Mouse (Mus musculus): ENCODE measurements around the gene Plekha6. TPM values are rescaled to one million over a fixed set of nuclear protein-coding genes. Genes with fewer than 3 reads are reported as not detected.
A peak's percentile ranks its signal among the peaks of the same experiment; 100 is the strongest.

Plekha6 gene
- polyA plus RNA-seq, 1 experiment: not detected

- TF ChIP-seq CTCF (IDR thresholded peaks at IDR 0.05; ENCODE audit: low read depth, low read length): no peak
- TF ChIP-seq POLR2A (IDR thresholded peaks at IDR 0.05; ENCODE audit: borderline replicate concordance, low read depth, low read length): no peak
- no peak overlapping the region for H3K4me3 ChIP-seq (ENCODE audit: insufficient read depth, low read length)
Observed at GRCm38 (mm10) chr1:133127328-133127727, 36.7 kb upstream of the Plekha6 start.

GRCm38 (mm10) chr1:133129471-133130221 lies 34.4 kb upstream of the Plekha6 start:
- H3K4me1 ChIP-seq (ENCODE audit: control insufficient read depth, insufficient read depth, low read length): peaks cover 11% of the 10 kb centered on the region
- no peak for TF ChIP-seq POLR2A (IDR thresholded peaks at IDR 0.05; ENCODE audit: borderline replicate concordance, low read depth, low read length)
- TF ChIP-seq CTCF (IDR thresholded peaks at IDR 0.05; ENCODE audit: low read depth, low read length): no peak
- H3K4me3 ChIP-seq (ENCODE audit: insufficient read depth, low read length): peak overlapping the region; percentile 39
- peak overlapping the region; percentile 72 for H3K27ac ChIP-seq (ENCODE audit: insufficient read depth, low read depth, low read length)

More at GRCm38 (mm10) chr1:133127328-133127727, 36.7 kb upstream of the Plekha6 start:
- no peak overlapping the region for H3K27ac ChIP-seq (ENCODE audit: insufficient read depth, low read depth, low read length)
- H3K4me1 ChIP-seq (ENCODE audit: control insufficient read depth, insufficient read depth, low read length): peaks cover 11% of the 10 kb centered on the region

GRCm38 (mm10) chr1:133130638-133131560 lies 33.1 kb upstream of the Plekha6 start, which contains the start of gene Ppp1r15b:
Gene Ppp1r15b, plus strand, starts transcription at chr1:133131143.
- Histone ChIP-seq H3K27ac (ENCODE audit: insufficient read depth, low read depth, low read length) (peak within 1 kb of the TSS; percentile 89), H3K4me1 (ENCODE audit: control insufficient read depth, insufficient read depth, low read length) (peaks cover 12% of the 10 kb centered on the region), H3K4me3 (ENCODE audit: insufficient read depth, low read length) (peak within 1 kb of the TSS; percentile 84)
- no peak for TF ChIP-seq POLR2A (IDR thresholded peaks at IDR 0.05; ENCODE audit: borderline replicate concordance, low read depth, low read length)
- no peak for TF ChIP-seq CTCF (IDR thresholded peaks at IDR 0.05; ENCODE audit: low read depth, low read length)

- Histone ChIP-seq H3K4me3 (ENCODE audit: insufficient read depth, low read length) (peak overlapping the region; percentile 84), H3K4me1 (ENCODE audit: control insufficient read depth, insufficient read depth, low read length) (peaks cover 12% of the 10 kb centered on the region), H3K27ac (ENCODE audit: insufficient read depth, low read depth, low read length) (peak overlapping the region; percentile 89)
- TF ChIP-seq POLR2A (IDR thresholded peaks at IDR 0.05; ENCODE audit: borderline replicate concordance, low read depth, low read length): no peak
- no peak for TF ChIP-seq CTCF (IDR thresholded peaks at IDR 0.05; ENCODE audit: low read depth, low read length)
Observed at GRCm38 (mm10) chr1:133131561-133131905, 32.5 kb upstream of the Plekha6 start.

- TF ChIP-seq POLR2A (IDR thresholded peaks at IDR 0.05; ENCODE audit: borderline replicate concordance, low read depth, low read length) (0 out of 2 replicates have a peak, but pooled peaks have one; percentile 46), CTCF (IDR thresholded peaks at IDR 0.05; ENCODE audit: low read depth, low read length) (no peak)
- H3K4me1 ChIP-seq (ENCODE audit: control insufficient read depth, insufficient read depth, low read length): peaks cover 15% of the 10 kb centered on the region
- peak overlapping the region; percentile 84 for H3K4me3 ChIP-seq (ENCODE audit: insufficient read depth, low read length)
- H3K27ac ChIP-seq (ENCODE audit: insufficient read depth, low read depth, low read length): peak overlapping the region; percentile 89
Observed at GRCm38 (mm10) chr1:133131936-133132335, 32.1 kb upstream of the Plekha6 start.

GRCm38 (mm10) chr1:133132388-133133326 lies 31.4 kb upstream of the Plekha6 start:
- Histone ChIP-seq H3K4me3 (ENCODE audit: insufficient read depth, low read length) (peak overlapping the region; percentile 84), H3K27ac (ENCODE audit: insufficient read depth, low read depth, low read length) (peak overlapping the region; percentile 89), H3K4me1 (ENCODE audit: control insufficient read depth, insufficient read depth, low read length) (peaks cover 19% of the 10 kb centered on the region)
- TF ChIP-seq CTCF (IDR thresholded peaks at IDR 0.05; ENCODE audit: low read depth, low read length) (no peak; the same call in 1 of the 2 replicates), POLR2A (IDR thresholded peaks at IDR 0.05; ENCODE audit: borderline replicate concordance, low read depth, low read length) (no peak)

- H3K27ac ChIP-seq (ENCODE audit: insufficient read depth, low read depth, low read length): peak overlapping the region; percentile 89
- peak overlapping the region; percentile 84 for H3K4me3 ChIP-seq (ENCODE audit: insufficient read depth, low read length)
- H3K4me1 ChIP-seq (ENCODE audit: control insufficient read depth, insufficient read depth, low read length): peaks cover 19% of the 10 kb centered on the region
- TF ChIP-seq POLR2A (IDR thresholded peaks at IDR 0.05; ENCODE audit: borderline replicate concordance, low read depth, low read length) (no peak), CTCF (IDR thresholded peaks at IDR 0.05; ENCODE audit: low read depth, low read length) (no peak)
Observed at GRCm38 (mm10) chr1:133133425-133133824, 30.6 kb upstream of the Plekha6 start.

- TF ChIP-seq CTCF (IDR thresholded peaks at IDR 0.05; ENCODE audit: low read depth, low read length) (no peak; the same call in 1 of the 2 replicates), POLR2A (IDR thresholded peaks at IDR 0.05; ENCODE audit: borderline replicate concordance, low read depth, low read length) (no peak)
- Histone ChIP-seq H3K4me1 (ENCODE audit: control insufficient read depth, insufficient read depth, low read length) (peaks cover 17% of the 10 kb centered on the region), H3K4me3 (ENCODE audit: insufficient read depth, low read length) (peak overlapping the region; percentile 84), H3K27ac (ENCODE audit: insufficient read depth, low read depth, low read length) (peak overlapping the region; percentile 35)
Observed at GRCm38 (mm10) chr1:133134071-133134470, 29.9 kb upstream of the Plekha6 start.

GRCm38 (mm10) chr1:133134881-133135280 lies 29.1 kb upstream of the Plekha6 start:
- Histone ChIP-seq H3K27ac (ENCODE audit: insufficient read depth, low read depth, low read length) (no peak overlapping the region), H3K4me1 (ENCODE audit: control insufficient read depth, insufficient read depth, low read length) (peaks cover 11% of the 10 kb centered on the region), H3K4me3 (ENCODE audit: insufficient read depth, low read length) (peak overlapping the region; percentile 84)
- TF ChIP-seq POLR2A (IDR thresholded peaks at IDR 0.05; ENCODE audit: borderline replicate concordance, low read depth, low read length) (no peak), CTCF (IDR thresholded peaks at IDR 0.05; ENCODE audit: low read depth, low read length) (no peak)
